Mouse (Mus musculus): ENCODE results near the gene Grm1. TPM values are rescaled to one million over a fixed set of nuclear protein-coding genes. Genes with fewer than 3 reads are reported as not detected.

Gene Grm1
- polyA plus RNA-seq (2012; rRNA removed) = 0.02 TPM in 1 of 2 replicates, not detected in the other

DNA sequence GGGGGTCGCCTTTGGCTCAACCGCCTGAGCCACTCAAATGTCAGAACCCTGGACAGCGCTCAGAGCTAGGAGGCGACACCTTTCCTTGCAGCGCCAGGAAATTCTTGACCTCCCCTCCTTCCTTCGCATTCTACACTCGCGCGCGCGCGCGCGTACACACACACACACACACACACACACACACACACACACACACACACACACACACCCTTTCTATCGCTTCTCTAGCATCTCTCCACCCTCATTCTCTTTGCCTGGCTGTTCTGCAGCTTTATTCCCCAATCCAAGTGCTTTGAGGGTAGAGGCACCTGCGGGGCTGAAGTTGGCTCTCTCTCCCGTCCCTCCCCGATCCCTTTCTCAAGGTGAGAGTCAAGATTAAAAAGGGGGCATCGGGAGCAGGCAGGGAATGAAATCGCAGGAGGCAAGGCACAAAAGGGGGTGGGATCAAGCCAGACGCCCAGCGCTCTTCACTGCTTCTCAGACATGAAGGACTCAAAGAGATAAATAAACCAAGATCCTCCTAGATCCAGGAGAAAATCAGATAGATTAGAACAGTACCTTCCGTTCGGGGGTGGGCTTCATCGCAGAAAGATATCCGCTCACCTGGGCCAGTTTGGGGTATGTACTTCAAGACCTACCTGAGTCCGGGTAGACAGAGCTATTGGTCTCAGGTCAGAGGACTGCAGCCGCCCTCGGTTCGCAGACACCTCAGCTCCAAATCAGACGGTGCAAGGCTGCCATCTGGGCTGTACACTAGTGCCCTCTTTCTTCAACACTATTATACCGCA, at the start of gene Grm1:
Grm1 (minus strand) TSS at position 746 of the 788 bp plus-strand sequence.

DNA sequence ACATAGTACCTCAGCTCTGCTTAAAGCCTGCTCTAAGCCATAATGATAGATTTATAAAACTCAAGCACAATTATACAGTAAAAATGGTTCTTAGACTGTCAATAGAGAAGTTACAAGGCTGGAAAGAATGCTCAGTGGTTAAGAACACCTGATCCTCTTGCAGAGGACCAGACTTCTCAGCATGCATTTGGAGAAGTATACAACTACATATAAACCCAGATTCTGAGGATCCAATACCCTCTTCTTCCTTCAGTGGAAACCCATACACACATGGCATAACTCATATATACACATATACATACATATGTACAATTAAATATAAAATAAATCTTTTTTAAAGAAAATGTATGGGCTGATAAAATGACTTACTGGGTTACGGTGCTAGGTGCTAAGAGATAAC, 401.1 kb downstream of the Grm1 start, which contains the start of gene Gm10944:
Gm10944 (plus strand) TSS at position 301 of the 400 bp plus-strand sequence.

Other genes starting within 250 kb of the Grm1 start
- gene Shprh, start 67.1 kb upstream of the Grm1 start, polyA plus RNA-seq (2012; rRNA removed) = 0.18 and 0.58 TPM in 2 replicates
- gene Fbxo30, start 199.0 kb upstream of the Grm1 start, polyA plus RNA-seq (2012; rRNA removed) = 0.61 TPM in 2 replicates